Mouse (Mus musculus): ENCODE measurements around the gene Rpl36a.

- no peak for TF ChIP-seq CTCF (IDR thresholded peaks at IDR 0.05; ENCODE audit: borderline replicate concordance, extremely low read depth, insufficient read depth, insufficient read length)
- no peak for TF ChIP-seq POLR2A (IDR thresholded peaks at IDR 0.05; ENCODE audit: borderline replicate concordance, extremely low read depth, insufficient read depth, insufficient read length, poor library complexity, severe bottlenecking)
Observed at GRCm38 (mm10) chrX:134599922-134600565, 14.6 kb downstream of the Rpl36a start.
